Mouse (Mus musculus) ES-Bruce4 (cell line): ENCODE measurements around the gene Mylk.

Source experiments
- CTCF ChIP-seq: IDR thresholded peaks from one replicate; pipeline ENCODE4 v1.8.1; 2011; ENCODE audit warnings: low read depth, low read length
- POLR2A ChIP-seq: IDR thresholded peaks from one replicate; pipeline ENCODE4 v1.8.1; 2011; ENCODE audit warnings: low read length; ENCODE audit not compliant: insufficient read depth

- TF ChIP-seq CTCF (no peak), POLR2A (no peak)
Measured at GRCm38 (mm10) chr16:34929686-34930085, 184.7 kb downstream of the Mylk start.
